Mouse (Mus musculus) liver, postnatal 0 days (tissue): ENCODE data around the gene Nbea. TPM values are rescaled to one million over a fixed set of nuclear protein-coding genes. Genes with fewer than 3 reads are reported as not detected.

Experiments
- ATAC-seq: fragments of 200-750 bp; cut with Nextera tagmentation; 2 replicates; pipeline ENCODE4 v1.8.0; 2017; ENCODE audit warnings: mild to moderate bottlenecking, moderate library complexity
- DNase-seq: peaks from one replicate; pipeline ENCODE4 v3.0.0-alpha.2; 2016
- H3K27ac ChIP-seq: fragments of 300-500 bp; sonication (generic); 2 replicates; pipeline ENCODE4 v1.5.1; 2014; ENCODE audit warnings: antibody characterized with exemption, moderate library complexity, mild to moderate bottlenecking, low read depth
- H3K27me3 ChIP-seq: fragments of 300-500 bp; sonication (generic); 2 replicates; pipeline ENCODE4 v1.6.1; 2014; ENCODE audit warnings: low read length, control low read depth, mixed read lengths; ENCODE audit not compliant: insufficient read depth
- H3K36me3 ChIP-seq: fragments of 300-500 bp; sonication (generic); replicated peaks from 2 replicates; pipeline ENCODE4 v1.6.1; 2014; ENCODE audit warnings: mild to moderate bottlenecking, control low read depth, low read length, moderate library complexity, mixed read lengths; ENCODE audit not compliant: insufficient read depth
- H3K4me1 ChIP-seq: fragments of 300-500 bp; sonication (generic); 2 replicates; pipeline ENCODE4 v1.6.1; 2014; ENCODE audit warnings: antibody characterized with exemption, mild to moderate bottlenecking, control low read depth; ENCODE audit not compliant: insufficient read depth
- H3K4me2 ChIP-seq: fragments of 300-500 bp; sonication (generic); 2 replicates; pipeline ENCODE4 v1.6.1; 2014; ENCODE audit warnings: low read depth, mild to moderate bottlenecking, low read length, moderate library complexity, mixed read lengths
- H3K4me3 ChIP-seq: fragments of 300-500 bp; sonication (generic); 2 replicates; pipeline ENCODE4 v1.5.1; 2014; ENCODE audit warnings: low read depth, low read length
- H3K9ac ChIP-seq: fragments of 300-500 bp; sonication (generic); replicated peaks from 2 replicates; pipeline ENCODE4 v1.6.1; 2014; ENCODE audit warnings: mild to moderate bottlenecking, moderate library complexity
- H3K9me3 ChIP-seq: fragments of 300-500 bp; sonication (generic); 2 replicates; pipeline ENCODE4 v1.6.1; 2016; ENCODE audit warnings: mild to moderate bottlenecking, control low read depth, low read length, mixed read lengths
- CTCF ChIP-seq: sonication (generic); IDR thresholded peaks from 2 replicates; pipeline ENCODE4 v1.5.1; 2016; ENCODE audit warnings: antibody characterized with exemption, low read depth
- EP300 ChIP-seq: IDR thresholded peaks from 2 replicates; pipeline ENCODE4 v1.6.1; 2016; ENCODE audit warnings: antibody characterized with exemption, low read depth, mild to moderate bottlenecking
- WGBS: fragments of 180-500 bp; shearing (Covaris S2); extraction: QIAGEN DNeasy Blood & Tissue Kit; methylation state at CpG from one replicate; pipeline ENCODE4 v1.1.7; 2014; ENCODE audit not compliant: insufficient replicate concordance; 5-methylcytosine and 5-hydroxymethylcytosine counted together
- polyA plus RNA-seq: library from polyadenylated mRNA; unstranded; fragments of >200 nt; fragmentation: Nextera tagmentation; extraction: Ambion mirVana; gene quantifications from 2 replicates; pipeline ENCODE4 v1.2.1, GENCODE M21; 2015

Nbea gene
- polyA plus RNA-seq, 1 experiment from 2014 or later, result 0.81 TPM

DNA sequence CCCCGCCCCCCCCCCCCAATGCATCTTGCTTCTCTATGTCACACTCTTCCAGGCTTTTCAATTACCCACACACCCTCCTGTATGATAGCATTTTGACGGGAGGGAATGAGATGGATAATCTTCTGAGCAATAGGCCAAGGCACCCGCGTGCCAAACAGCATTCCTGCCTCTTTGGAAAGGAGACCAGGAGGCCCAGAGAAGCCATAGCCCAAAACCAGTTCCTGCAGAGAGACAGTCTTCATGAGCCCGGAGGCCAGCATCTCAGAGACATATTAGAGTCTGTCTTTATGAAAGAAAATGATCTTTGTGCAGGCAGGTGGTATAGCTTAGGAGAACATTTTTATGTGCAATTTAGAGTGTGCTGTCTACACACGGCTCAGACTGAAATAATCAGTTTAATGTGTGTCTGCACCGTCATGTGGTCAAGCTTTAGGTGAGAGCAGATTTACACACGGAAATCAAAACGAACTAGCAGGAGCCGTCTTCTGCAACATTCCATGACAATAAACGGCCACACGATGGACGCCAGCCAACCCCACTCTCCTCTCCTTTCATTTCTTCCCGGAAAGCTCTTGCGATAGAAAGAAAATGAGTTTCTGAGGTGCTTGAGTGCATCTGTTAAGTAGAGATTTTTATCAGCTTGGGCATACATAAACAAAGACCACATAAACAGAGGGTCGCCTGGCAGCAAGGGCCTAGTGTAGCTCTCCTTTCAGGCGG, 584.0 kb downstream of the Nbea start:
- DNase-seq (no peak), ATAC-seq (no peak)
- no peak overlapping the region for H3K9ac ChIP-seq
- no peak overlapping the region for H3K27ac ChIP-seq
- H3K4me1 ChIP-seq, result no peaks in the 10 kb centered on the region
- H3K27me3 ChIP-seq, result no peaks in the 10 kb centered on the region
- WGBS, result 67% methylated on average over 17 of the region's 17 CpGs
- H3K4me3 ChIP-seq, result no peak overlapping the region
- H3K4me2 ChIP-seq, result no peak overlapping the region
- no peaks in the 10 kb centered on the region for H3K9me3 ChIP-seq
- TF ChIP-seq CTCF (no peak), EP300 (no peak)
- H3K36me3 ChIP-seq, result no peaks in the 10 kb centered on the region

DNA sequence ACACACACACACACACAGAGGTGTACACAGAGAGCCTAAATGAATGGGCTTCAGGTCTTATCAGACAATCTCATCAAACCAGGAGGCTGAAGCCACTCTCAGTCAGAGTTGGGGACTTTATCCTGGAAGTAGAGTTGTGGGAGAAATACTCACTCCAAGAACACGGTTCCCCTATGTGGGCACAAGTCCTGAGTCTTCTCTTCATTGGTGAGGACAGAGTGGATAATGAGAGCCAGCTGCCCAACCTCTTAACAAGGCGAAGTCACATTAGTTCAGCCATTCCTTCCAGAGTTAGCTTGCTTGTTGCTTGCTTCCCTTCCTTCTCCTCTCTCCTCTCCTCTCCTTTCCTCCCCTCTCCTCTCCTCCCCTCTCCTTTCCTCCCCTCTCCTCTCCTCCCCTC, 584.8 kb downstream of the Nbea start:
- WGBS, result 58% methylated on average over 2 of the region's 2 CpGs
- Histone ChIP-seq H3K27me3 (no peaks in the 10 kb centered on the region), H3K36me3 (no peaks in the 10 kb centered on the region), H3K9me3 (no peaks in the 10 kb centered on the region), H3K4me3 (no peak overlapping the region), H3K9ac (no peak overlapping the region), H3K4me1 (no peaks in the 10 kb centered on the region), H3K4me2 (no peak overlapping the region), H3K27ac (no peak overlapping the region)
- DNase-seq, result no peak
- no peak for ATAC-seq
- no peak for TF ChIP-seq EP300
- TF ChIP-seq CTCF, result no peak

DNA sequence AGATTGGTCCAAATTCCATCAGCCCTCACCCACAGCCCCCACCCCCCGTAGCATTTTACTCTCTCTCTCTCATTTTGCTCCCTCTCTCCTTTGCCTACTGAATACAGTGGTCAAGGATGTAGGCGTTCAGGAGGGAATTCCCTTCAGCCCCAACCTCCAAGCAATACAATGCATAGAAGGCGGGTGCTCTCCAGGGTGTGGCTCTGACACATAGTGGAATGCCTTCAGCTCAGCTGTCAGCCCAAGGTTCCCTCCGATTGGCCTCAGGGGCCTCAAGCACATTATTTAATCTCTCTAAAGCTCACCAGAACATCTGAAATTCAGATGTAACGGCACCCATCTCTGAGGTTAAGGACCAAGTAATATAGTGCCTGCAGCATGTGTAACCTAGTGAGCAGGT, 590.2 kb downstream of the Nbea start:
- H3K27ac ChIP-seq, result no peak overlapping the region
- H3K4me2 ChIP-seq, result no peak overlapping the region
- TF ChIP-seq EP300, result no peak
- TF ChIP-seq CTCF, result no peak
- H3K27me3 ChIP-seq, result no peaks in the 10 kb centered on the region
- H3K4me1 ChIP-seq, result no peaks in the 10 kb centered on the region
- ATAC-seq (no peak), DNase-seq (no peak)
- no peak overlapping the region for H3K4me3 ChIP-seq
- H3K36me3 ChIP-seq, result no peaks in the 10 kb centered on the region
- WGBS, result 63% methylated on average over 5 of the region's 5 CpGs
- H3K9me3 ChIP-seq, result no peaks in the 10 kb centered on the region
- no peak overlapping the region for H3K9ac ChIP-seq

DNA sequence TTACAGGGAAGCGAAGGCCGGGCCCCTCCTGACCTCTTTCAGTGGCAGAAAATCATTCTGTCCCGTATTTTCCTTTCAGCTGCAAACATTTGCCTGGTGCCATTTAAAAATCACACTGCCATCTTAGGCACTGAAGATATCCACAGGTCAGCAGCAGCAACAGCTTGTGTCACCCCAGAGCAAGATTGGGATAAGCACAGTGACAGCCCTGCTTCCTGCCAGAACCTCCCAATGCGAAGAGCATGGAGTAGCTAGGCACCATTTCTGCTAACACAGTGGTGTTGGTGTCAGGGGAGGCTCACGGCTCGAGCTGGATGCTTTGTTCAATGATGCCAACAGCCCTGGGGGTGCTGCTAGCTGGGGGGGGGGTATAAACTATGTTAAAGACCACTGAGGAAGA, 592.8 kb downstream of the Nbea start:
- no peaks in the 10 kb centered on the region for H3K9me3 ChIP-seq
- TF ChIP-seq EP300 (no peak), CTCF (no peak)
- H3K4me3 ChIP-seq, result no peak overlapping the region
- DNase-seq (no peak), ATAC-seq (no peak)
- 55% methylated on average over 6 of the region's 6 CpGs for WGBS
- no peaks in the 10 kb centered on the region for H3K36me3 ChIP-seq
- H3K27ac ChIP-seq, result no peak overlapping the region
- no peaks in the 10 kb centered on the region for H3K4me1 ChIP-seq
- H3K4me2 ChIP-seq, result no peak overlapping the region
- no peak overlapping the region for H3K9ac ChIP-seq
- H3K27me3 ChIP-seq, result no peaks in the 10 kb centered on the region

DNA sequence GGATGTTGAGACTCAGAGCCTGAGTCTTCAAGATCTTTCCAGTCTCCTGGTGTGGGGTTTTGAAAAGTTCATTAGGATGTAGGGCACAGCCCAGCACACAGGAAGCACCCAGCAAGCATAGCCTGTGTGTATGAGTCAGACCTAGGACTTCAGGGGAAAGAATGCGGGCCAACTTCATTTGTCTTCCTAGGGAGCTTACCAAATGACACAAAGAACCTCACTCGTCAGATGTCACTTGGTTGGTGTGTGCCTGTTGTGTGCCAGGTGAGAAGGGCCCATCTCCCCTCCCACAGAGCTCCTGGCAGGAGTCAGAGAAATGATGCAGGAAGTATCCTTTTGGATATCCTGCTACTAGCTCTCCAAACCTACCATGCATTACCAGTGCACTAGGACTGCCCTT, 593.2 kb downstream of the Nbea start:
- ATAC-seq (no peak), DNase-seq (no peak)
- 59% methylated on average over 2 of the region's 2 CpGs for WGBS
- TF ChIP-seq EP300, result no peak
- TF ChIP-seq CTCF, result no peak
- Histone ChIP-seq H3K4me3 (no peak overlapping the region), H3K27ac (no peak overlapping the region), H3K4me2 (no peak overlapping the region), H3K36me3 (no peaks in the 10 kb centered on the region), H3K9ac (no peak overlapping the region), H3K27me3 (no peaks in the 10 kb centered on the region), H3K4me1 (no peaks in the 10 kb centered on the region), H3K9me3 (no peaks in the 10 kb centered on the region)

DNA sequence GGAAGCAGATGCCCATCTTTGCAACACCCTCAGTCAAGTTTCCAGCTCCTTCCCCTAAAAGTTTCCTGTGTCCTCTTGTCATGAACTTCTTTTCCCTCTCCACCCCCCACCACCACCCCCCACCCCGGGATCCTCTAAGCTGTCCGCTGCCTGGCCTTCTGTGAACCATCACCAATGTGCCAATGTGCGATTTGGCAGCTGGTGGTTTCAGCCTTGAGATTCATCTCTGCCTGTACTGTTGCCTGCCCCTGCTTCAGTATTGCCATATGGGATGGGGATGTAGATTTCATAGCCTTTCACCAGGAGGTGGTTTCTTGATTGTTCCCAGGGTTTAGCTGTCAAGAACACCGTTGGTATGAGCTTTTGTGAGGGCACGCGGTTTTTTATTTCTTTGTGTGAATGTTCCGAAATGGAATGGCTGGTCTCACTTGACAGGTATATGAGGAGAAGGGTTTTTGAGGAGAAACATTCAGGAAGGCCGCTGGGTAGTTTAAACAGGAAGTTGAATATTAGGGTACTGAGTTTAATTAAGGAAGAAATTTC, 594.0 kb downstream of the Nbea start:
- TF ChIP-seq EP300 (no peak), CTCF (no peak)
- Histone ChIP-seq H3K9ac (no peak overlapping the region), H3K4me2 (no peak overlapping the region), H3K27ac (no peak overlapping the region), H3K27me3 (no peaks in the 10 kb centered on the region), H3K9me3 (no peaks in the 10 kb centered on the region), H3K36me3 (no peaks in the 10 kb centered on the region), H3K4me1 (no peaks in the 10 kb centered on the region), H3K4me3 (no peak overlapping the region)
- ATAC-seq, result no peak
- 82% methylated on average over 8 of the region's 8 CpGs for WGBS
- DNase-seq, result no peak
